Mouse (Mus musculus) liver, adult 2 months (tissue): ENCODE results near the gene Rab44. TPM values are rescaled to one million over a fixed set of nuclear protein-coding genes. Genes with fewer than 3 reads are reported as not detected.

ENCODE experiments used
- DNase-seq: peaks from one replicate; pipeline ENCODE4 v3.0.0-alpha.2; 2011; ENCODE audit warnings: low read depth, low spot score; ENCODE audit errors: extremely low read depth
- H3K27ac ChIP-seq: fragments of 200-500 bp; replicated peaks from 2 replicates; pipeline ENCODE4 v1.5.1; 2012; ENCODE audit warnings: low read depth, mild to moderate bottlenecking, control low read depth, inconsistent platforms, low read length; ENCODE audit not compliant: insufficient read depth
- H3K27me3 ChIP-seq: fragments of 200-500 bp; 2 replicates; pipeline ENCODE4 v1.6.1; 2012; ENCODE audit warnings: mild to moderate bottlenecking, moderate library complexity, low read length, inconsistent platforms; ENCODE audit not compliant: control insufficient read depth, insufficient read depth
- H3K36me3 ChIP-seq: fragments of 200-500 bp; 2 replicates; pipeline ENCODE4 v1.6.1; 2012; ENCODE audit warnings: low read length, inconsistent platforms; ENCODE audit not compliant: control insufficient read depth, insufficient read depth
- H3K4me1 ChIP-seq: fragments of 200-500 bp; 2 replicates; pipeline ENCODE4 v1.6.1; 2011; ENCODE audit warnings: low read length; ENCODE audit not compliant: control insufficient read depth, insufficient read depth
- H3K4me3 ChIP-seq: fragments of 200-500 bp; 2 replicates; pipeline ENCODE4 v1.5.1; 2011; ENCODE audit warnings: low read depth, mild to moderate bottlenecking, control low read depth, low read length, moderate library complexity; ENCODE audit not compliant: insufficient read depth
- H3K79me2 ChIP-seq: fragments of 200-500 bp; 2 replicates; pipeline ENCODE4 v1.6.1; 2012; ENCODE audit warnings: inconsistent platforms, mild to moderate bottlenecking, low read length, moderate library complexity; ENCODE audit not compliant: control insufficient read depth, insufficient read depth
- H3K9ac ChIP-seq: fragments of 200-500 bp; 2 replicates; pipeline ENCODE4 v1.6.1; 2012; ENCODE audit warnings: low read depth, mild to moderate bottlenecking, control low read depth, inconsistent platforms, low read length
- CTCF ChIP-seq: fragments of 200-500 bp; IDR thresholded peaks from 2 replicates; pipeline ENCODE4 v1.5.1; 2011; ENCODE audit warnings: low read depth, low read length, control low read depth
- POLR2A ChIP-seq: fragments of 200-500 bp; IDR thresholded peaks from 2 replicates; pipeline ENCODE4 v1.6.1; 2011; ENCODE audit warnings: low read length, control low read depth; ENCODE audit not compliant: insufficient read depth; ENCODE audit errors: extremely low read depth
- WGBS: fragments of 180-500 bp; shearing (Covaris S2); methylation state at CpG from one replicate; pipeline ENCODE4 v1.1.7; 2018; 5-methylcytosine and 5-hydroxymethylcytosine counted together
- polyA plus RNA-seq: library from polyadenylated mRNA; depleted of rRNA; stranded (reverse); fragments of >200 nt; gene quantifications from 2 replicates; pipeline ENCODE4 v1.2.3, GENCODE M21; 2012
- total RNA-seq: library from RNA; depleted of rRNA; stranded (reverse); fragments of >200 nt; gene quantifications from 2 replicates; pipeline ENCODE4 v1.2.3, GENCODE M21; 2014

Rab44 gene
- total and polyA plus RNA-seq, 2 experiments, result 0.15 TPM; not detected in 1

GRCm38 (mm10) chr17:29118057-29118456 lies 4.1 kb downstream of the Rab44 start:
- no peak overlapping the region for H3K9ac ChIP-seq
- no peaks in the 10 kb centered on the region for H3K36me3 ChIP-seq
- no peaks in the 10 kb centered on the region for H3K27me3 ChIP-seq
- no peak overlapping the region for H3K27ac ChIP-seq
- TF ChIP-seq CTCF, result no peak
- TF ChIP-seq POLR2A, result no peak
- H3K4me3 ChIP-seq, result no peak overlapping the region
- no peak for DNase-seq
- 68% methylated on average over 5 of the region's 5 CpGs for WGBS
- H3K79me2 ChIP-seq, result no peaks in the 10 kb centered on the region
- peaks cover 10% of the 10 kb centered on the region for H3K4me1 ChIP-seq

- DNase-seq, result no peak
- TF ChIP-seq CTCF, result no peak
- TF ChIP-seq POLR2A, result no peak
- Histone ChIP-seq H3K79me2 (no peaks in the 10 kb centered on the region), H3K9ac (no peak overlapping the region), H3K36me3 (no peaks in the 10 kb centered on the region), H3K27ac (no peak overlapping the region), H3K4me1 (peaks cover 12% of the 10 kb centered on the region), H3K4me3 (no peak overlapping the region), H3K27me3 (no peaks in the 10 kb centered on the region)
- 71% methylated on average over 12 of the region's 12 CpGs for WGBS
These were observed 6.7 kb downstream of the Rab44 start for GRCm38 (mm10) chr17:29120666-29121065.

GRCm38 (mm10) chr17:29122817-29123216 lies 8.9 kb downstream of the Rab44 start:
- H3K4me1 ChIP-seq, result peaks cover 10% of the 10 kb centered on the region
- no peak for TF ChIP-seq POLR2A
- no peak for TF ChIP-seq CTCF
- 18% methylated on average over 6 of the region's 6 CpGs for WGBS
- no peak overlapping the region for H3K9ac ChIP-seq
- H3K79me2 ChIP-seq, result no peaks in the 10 kb centered on the region
- peak; percentile 98 for DNase-seq
- H3K36me3 ChIP-seq, result no peaks in the 10 kb centered on the region
- H3K27ac ChIP-seq, result no peak overlapping the region
- no peaks in the 10 kb centered on the region for H3K27me3 ChIP-seq
- H3K4me3 ChIP-seq, result no peak overlapping the region

- Histone ChIP-seq H3K79me2 (no peaks in the 10 kb centered on the region), H3K36me3 (no peaks in the 10 kb centered on the region), H3K27ac (no peak overlapping the region), H3K4me3 (no peak overlapping the region), H3K27me3 (no peaks in the 10 kb centered on the region), H3K4me1 (peaks cover 10% of the 10 kb centered on the region), H3K9ac (no peak overlapping the region)
- 26% methylated on average over 6 of the region's 6 CpGs for WGBS
- TF ChIP-seq POLR2A, result no peak
- TF ChIP-seq CTCF, result no peak
- peak; percentile 87 for DNase-seq
These were observed 9.7 kb downstream of the Rab44 start for GRCm38 (mm10) chr17:29123578-29124174.

GRCm38 (mm10) chr17:29126561-29126960 lies 12.6 kb downstream of the Rab44 start:
- no peak overlapping the region for H3K9ac ChIP-seq

GRCm38 (mm10) chr17:29129341-29129740 lies 15.4 kb downstream of the Rab44 start:
- H3K27ac ChIP-seq, result no peak overlapping the region
- 82% methylated on average over 5 of the region's 5 CpGs for WGBS
- DNase-seq, result no peak
- no peaks in the 10 kb centered on the region for H3K36me3 ChIP-seq
- no peaks in the 10 kb centered on the region for H3K27me3 ChIP-seq
- H3K4me1 ChIP-seq, result no peaks in the 10 kb centered on the region
- H3K4me3 ChIP-seq, result no peak overlapping the region
- no peak overlapping the region for H3K9ac ChIP-seq
- no peak for TF ChIP-seq CTCF
- no peak for TF ChIP-seq POLR2A
- no peaks in the 10 kb centered on the region for H3K79me2 ChIP-seq

More at GRCm38 (mm10) chr17:29126561-29126960, 12.6 kb downstream of the Rab44 start:
- Histone ChIP-seq H3K79me2 (no peaks in the 10 kb centered on the region), H3K27ac (no peak overlapping the region), H3K4me1 (peaks cover 10% of the 10 kb centered on the region), H3K4me3 (no peak overlapping the region), H3K36me3 (no peaks in the 10 kb centered on the region), H3K27me3 (no peaks in the 10 kb centered on the region)
- WGBS, result 92% methylated on average over 3 of the region's 3 CpGs
- TF ChIP-seq POLR2A (no peak), CTCF (no peak)
- DNase-seq, result no peak
